Mouse (Mus musculus): ENCODE measurements at regions not wholly inside any gene's neighbourhood (a gene's known extent, or its start where the extent isn't known, plus 50 kb on each side); places are given as distances from the start of the nearest gene placed in this dataset.

GRCm38 (mm10) chr9:71399346-71399745 lies 86.4 kb downstream of the Polr2m start:
- no peak for DNase-seq
- H3K4me3 ChIP-seq (replicated peaks; ENCODE audit: insufficient read depth, low read depth, low read length) = no peak overlapping the region
- no peak for TF ChIP-seq CTCF (IDR thresholded peaks at IDR 0.05; ENCODE audit: borderline replicate concordance, insufficient read depth, low read depth, low read length)
- TF ChIP-seq POLR2A (IDR thresholded peaks at IDR 0.05; ENCODE audit: borderline replicate concordance, insufficient read depth, low read length) = no peak
- 60% methylated on average over 1 of the region's 1 CpGs for WGBS
- no peak overlapping the region for H3K27ac ChIP-seq (ENCODE audit: insufficient read depth, low read length)
- H3K27me3 ChIP-seq (ENCODE audit: control insufficient read depth, insufficient read depth, low read length) = no peaks in the 10 kb centered on the region
- H3K4me1 ChIP-seq (ENCODE audit: control insufficient read depth, insufficient read depth, low read length) = no peaks in the 10 kb centered on the region

GRCm38 (mm10) chr9:71396784-71397183 lies 89.0 kb downstream of the Polr2m start:
- H3K4me1 ChIP-seq (ENCODE audit: control insufficient read depth, insufficient read depth, low read length) = no peaks in the 10 kb centered on the region
- WGBS = 64% methylated on average over 7 of the region's 7 CpGs
- no peak overlapping the region for H3K27ac ChIP-seq (ENCODE audit: insufficient read depth, low read length)
- no peak for DNase-seq
- TF ChIP-seq CTCF (IDR thresholded peaks at IDR 0.05; ENCODE audit: borderline replicate concordance, insufficient read depth, low read depth, low read length) = no peak
- no peak for TF ChIP-seq POLR2A (IDR thresholded peaks at IDR 0.05; ENCODE audit: borderline replicate concordance, insufficient read depth, low read length)
- H3K27me3 ChIP-seq (ENCODE audit: control insufficient read depth, insufficient read depth, low read length) = no peaks in the 10 kb centered on the region
- no peak overlapping the region for H3K4me3 ChIP-seq (replicated peaks; ENCODE audit: insufficient read depth, low read depth, low read length)

GRCm38 (mm10) chr9:71390221-71390620 lies 95.5 kb downstream of the Polr2m start:
- Histone ChIP-seq H3K27me3 (ENCODE audit: control insufficient read depth, insufficient read depth, low read length) (no peaks in the 10 kb centered on the region), H3K4me3 (replicated peaks; ENCODE audit: insufficient read depth, low read depth, low read length) (no peak overlapping the region), H3K4me1 (ENCODE audit: control insufficient read depth, insufficient read depth, low read length) (no peaks in the 10 kb centered on the region), H3K27ac (ENCODE audit: insufficient read depth, low read length) (no peak overlapping the region)
- TF ChIP-seq CTCF (IDR thresholded peaks at IDR 0.05; ENCODE audit: borderline replicate concordance, insufficient read depth, low read depth, low read length) (no peak), POLR2A (IDR thresholded peaks at IDR 0.05; ENCODE audit: borderline replicate concordance, insufficient read depth, low read length) (no peak)
- DNase-seq = no peak
- WGBS = 84% methylated on average over 5 of the region's 5 CpGs

GRCm38 (mm10) chr9:71387426-71387825 lies 98.3 kb downstream of the Polr2m start:
- Histone ChIP-seq H3K4me1 (ENCODE audit: control insufficient read depth, insufficient read depth, low read length) (no peaks in the 10 kb centered on the region), H3K27ac (ENCODE audit: insufficient read depth, low read length) (no peak overlapping the region), H3K27me3 (ENCODE audit: control insufficient read depth, insufficient read depth, low read length) (no peaks in the 10 kb centered on the region), H3K4me3 (replicated peaks; ENCODE audit: insufficient read depth, low read depth, low read length) (no peak overlapping the region)
- WGBS = 93% methylated on average over 7 of the region's 7 CpGs
- DNase-seq = no peak
- TF ChIP-seq CTCF (IDR thresholded peaks at IDR 0.05; ENCODE audit: borderline replicate concordance, insufficient read depth, low read depth, low read length) = no peak
- no peak for TF ChIP-seq POLR2A (IDR thresholded peaks at IDR 0.05; ENCODE audit: borderline replicate concordance, insufficient read depth, low read length)

- H3K27ac ChIP-seq (ENCODE audit: insufficient read depth, low read length) = no peak overlapping the region
- H3K4me3 ChIP-seq (replicated peaks; ENCODE audit: insufficient read depth, low read depth, low read length) = no peak overlapping the region
- no peaks in the 10 kb centered on the region for H3K27me3 ChIP-seq (ENCODE audit: control insufficient read depth, insufficient read depth, low read length)
- TF ChIP-seq POLR2A (IDR thresholded peaks at IDR 0.05; ENCODE audit: borderline replicate concordance, insufficient read depth, low read length) = no peak
- DNase-seq = no peak
- no peaks in the 10 kb centered on the region for H3K4me1 ChIP-seq (ENCODE audit: control insufficient read depth, insufficient read depth, low read length)
- WGBS = 72% methylated on average over 4 of the region's 4 CpGs
Measured at GRCm38 (mm10) chr9:71383901-71384300, 101.8 kb downstream of the Polr2m start.

DNA sequence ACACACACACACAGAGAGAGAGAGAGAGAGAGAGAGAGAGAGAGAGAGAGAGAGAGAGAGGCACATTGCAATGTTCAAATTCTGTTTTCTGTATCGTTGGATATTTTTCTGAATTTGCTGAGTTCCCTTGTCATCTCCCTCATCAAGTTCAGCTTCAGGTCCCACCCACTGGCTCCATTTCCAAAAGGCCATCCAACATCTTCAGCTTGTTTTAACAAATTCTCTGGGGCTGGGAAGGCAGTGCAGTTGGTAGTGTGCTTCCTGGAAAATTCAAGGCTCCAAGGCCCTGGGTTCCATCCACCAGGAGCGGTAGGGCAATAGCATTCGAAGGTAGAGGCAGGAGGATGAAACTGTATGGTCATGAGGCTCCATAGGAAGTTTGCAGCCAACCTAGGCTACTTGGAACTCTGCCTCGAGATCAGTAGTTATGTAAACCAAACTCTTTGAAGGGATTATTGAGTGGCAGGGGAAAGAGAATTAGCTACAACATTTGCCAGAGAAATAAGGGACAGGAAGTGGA lies 105.9 kb downstream of the Polr2m start:
- TF ChIP-seq CTCF (IDR thresholded peaks at IDR 0.05; ENCODE audit: borderline replicate concordance, insufficient read depth, low read depth, low read length) = no peak
- no peak for TF ChIP-seq POLR2A (IDR thresholded peaks at IDR 0.05; ENCODE audit: borderline replicate concordance, insufficient read depth, low read length)
- Histone ChIP-seq H3K4me1 (ENCODE audit: control insufficient read depth, insufficient read depth, low read length) (no peaks in the 10 kb centered on the region), H3K27me3 (ENCODE audit: control insufficient read depth, insufficient read depth, low read length) (no peaks in the 10 kb centered on the region), H3K27ac (ENCODE audit: insufficient read depth, low read length) (no peak overlapping the region), H3K4me3 (replicated peaks; ENCODE audit: insufficient read depth, low read depth, low read length) (no peak overlapping the region)
- WGBS = 75% methylated on average over 4 of the region's 4 CpGs
- no peak for DNase-seq

GRCm38 (mm10) chr9:71369760-71370159 lies 116.0 kb downstream of the Polr2m start:
- Histone ChIP-seq H3K4me3 (replicated peaks; ENCODE audit: insufficient read depth, low read depth, low read length) (no peak overlapping the region), H3K4me1 (ENCODE audit: control insufficient read depth, insufficient read depth, low read length) (no peaks in the 10 kb centered on the region), H3K27me3 (ENCODE audit: control insufficient read depth, insufficient read depth, low read length) (no peaks in the 10 kb centered on the region), H3K27ac (ENCODE audit: insufficient read depth, low read length) (no peak overlapping the region)
- TF ChIP-seq POLR2A (IDR thresholded peaks at IDR 0.05; ENCODE audit: borderline replicate concordance, insufficient read depth, low read length) = no peak
- no peak for TF ChIP-seq CTCF (IDR thresholded peaks at IDR 0.05; ENCODE audit: borderline replicate concordance, insufficient read depth, low read depth, low read length)
- DNase-seq = no peak
- 86% methylated on average over 5 of the region's 5 CpGs for WGBS

GRCm38 (mm10) chr9:71369202-71369601 lies 116.5 kb downstream of the Polr2m start:
- DNase-seq = no peak
- no peak overlapping the region for H3K27ac ChIP-seq (ENCODE audit: insufficient read depth, low read length)
- TF ChIP-seq CTCF (IDR thresholded peaks at IDR 0.05; ENCODE audit: borderline replicate concordance, insufficient read depth, low read depth, low read length) (no peak), POLR2A (IDR thresholded peaks at IDR 0.05; ENCODE audit: borderline replicate concordance, insufficient read depth, low read length) (no peak)
- H3K27me3 ChIP-seq (ENCODE audit: control insufficient read depth, insufficient read depth, low read length) = no peaks in the 10 kb centered on the region
- H3K4me3 ChIP-seq (replicated peaks; ENCODE audit: insufficient read depth, low read depth, low read length) = no peak overlapping the region
- H3K4me1 ChIP-seq (ENCODE audit: control insufficient read depth, insufficient read depth, low read length) = no peaks in the 10 kb centered on the region
- 84% methylated on average over 2 of the region's 2 CpGs for WGBS
